Mouse (Mus musculus): ENCODE measurements around the gene Ifna14.

DNA sequence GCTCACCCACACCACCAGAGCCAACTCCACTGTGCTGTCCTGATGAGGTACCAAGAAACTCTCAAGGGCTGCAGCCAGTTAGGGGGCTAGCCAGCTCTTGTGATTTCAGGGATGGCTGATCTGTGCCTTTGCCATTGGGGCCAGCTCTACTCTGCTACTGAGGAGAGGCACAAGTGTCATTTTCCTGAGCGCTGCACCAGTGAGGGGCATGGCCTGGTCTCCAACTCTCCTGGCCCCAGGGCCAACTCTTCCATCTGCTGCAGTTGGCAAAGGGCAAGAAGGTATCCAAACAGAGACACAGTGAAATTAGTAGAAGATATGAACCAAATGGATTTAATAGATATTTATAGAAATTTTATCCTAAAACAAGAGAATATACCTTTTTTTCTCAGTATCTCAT is 9.8 kb downstream of the Ifna14 start:
- TF ChIP-seq CTCF (IDR thresholded peaks at IDR 0.05) (no peak), EP300 (IDR thresholded peaks at IDR 0.05) (no peak)
